Mouse (Mus musculus) NIH3T3 (cell line): ENCODE data around the gene Pitpnm2.

Experiments
- DNase-seq: peaks from one replicate; pipeline ENCODE4 v3.0.0-alpha.2; 2012; ENCODE audit warnings: low read depth

Gene Pitpnm2

GRCm38 (mm10) chr5:124180500-124181167 is 68.9 kb downstream of the Pitpnm2 start:
- DNase-seq, result no peak

- DNase-seq, result no peak
Observed at GRCm38 (mm10) chr5:124179411-124179810, 70.1 kb downstream of the Pitpnm2 start.

- DNase-seq, result no peak
Observed at GRCm38 (mm10) chr5:124176726-124177132, 72.8 kb downstream of the Pitpnm2 start.

- DNase-seq, result peak; percentile 38
Observed at GRCm38 (mm10) chr5:124175138-124175537, 74.4 kb downstream of the Pitpnm2 start.

GRCm38 (mm10) chr5:124173012-124173985 is 76.3 kb downstream of the Pitpnm2 start:
- DNase-seq, result peak; percentile 62

GRCm38 (mm10) chr5:124172246-124172645 is 77.3 kb downstream of the Pitpnm2 start:
- DNase-seq, result no peak

GRCm38 (mm10) chr5:124171781-124172180 is 77.8 kb downstream of the Pitpnm2 start:
- peak; percentile 88 for DNase-seq

GRCm38 (mm10) chr5:124169224-124169621 is 80.3 kb downstream of the Pitpnm2 start:
- DNase-seq, result no peak

- peak; percentile 66 for DNase-seq
Observed at GRCm38 (mm10) chr5:124168428-124169223, 80.9 kb downstream of the Pitpnm2 start.

- no peak for DNase-seq
Observed at GRCm38 (mm10) chr5:124167621-124168020, 81.9 kb downstream of the Pitpnm2 start.

- DNase-seq, result no peak
Observed at GRCm38 (mm10) chr5:124166741-124167140, 82.8 kb downstream of the Pitpnm2 start.

GRCm38 (mm10) chr5:124165622-124166570 is 83.7 kb downstream of the Pitpnm2 start:
- peak; percentile 24 for DNase-seq

GRCm38 (mm10) chr5:124163445-124163844 is 86.1 kb downstream of the Pitpnm2 start:
- peak; percentile 74 for DNase-seq

- DNase-seq, result peak; percentile 83
Observed at GRCm38 (mm10) chr5:124162577-124162976, 87.0 kb downstream of the Pitpnm2 start.

- DNase-seq, result no peak
Observed at GRCm38 (mm10) chr5:124161831-124162230, 87.7 kb downstream of the Pitpnm2 start.

GRCm38 (mm10) chr5:124159453-124159852 is 90.1 kb downstream of the Pitpnm2 start:
- DNase-seq, result peak; percentile 34

- no peak for DNase-seq
Observed at GRCm38 (mm10) chr5:124158305-124158704, 91.3 kb downstream of the Pitpnm2 start.

- no peak for DNase-seq
Observed at GRCm38 (mm10) chr5:124155943-124156342, 93.6 kb downstream of the Pitpnm2 start.

- DNase-seq, result no peak
Observed at GRCm38 (mm10) chr5:124152734-124153133, 96.8 kb downstream of the Pitpnm2 start.

GRCm38 (mm10) chr5:124150895-124151294 is 98.7 kb downstream of the Pitpnm2 start:
- DNase-seq, result no peak

GRCm38 (mm10) chr5:124149028-124149427 is 100.5 kb downstream of the Pitpnm2 start:
- DNase-seq, result no peak
